Mouse (Mus musculus): ENCODE results near the gene Adam29. TPM values are rescaled to one million over a fixed set of nuclear protein-coding genes. Genes with fewer than 3 reads are reported as not detected.

The Adam29 gene
- total RNA-seq (2023) = not detected

GRCm38 (mm10) chr8:55906848-55907247, at the start of gene Adam29:
Gene Adam29, minus strand, starts transcription at chr8:55906948.

DNA sequence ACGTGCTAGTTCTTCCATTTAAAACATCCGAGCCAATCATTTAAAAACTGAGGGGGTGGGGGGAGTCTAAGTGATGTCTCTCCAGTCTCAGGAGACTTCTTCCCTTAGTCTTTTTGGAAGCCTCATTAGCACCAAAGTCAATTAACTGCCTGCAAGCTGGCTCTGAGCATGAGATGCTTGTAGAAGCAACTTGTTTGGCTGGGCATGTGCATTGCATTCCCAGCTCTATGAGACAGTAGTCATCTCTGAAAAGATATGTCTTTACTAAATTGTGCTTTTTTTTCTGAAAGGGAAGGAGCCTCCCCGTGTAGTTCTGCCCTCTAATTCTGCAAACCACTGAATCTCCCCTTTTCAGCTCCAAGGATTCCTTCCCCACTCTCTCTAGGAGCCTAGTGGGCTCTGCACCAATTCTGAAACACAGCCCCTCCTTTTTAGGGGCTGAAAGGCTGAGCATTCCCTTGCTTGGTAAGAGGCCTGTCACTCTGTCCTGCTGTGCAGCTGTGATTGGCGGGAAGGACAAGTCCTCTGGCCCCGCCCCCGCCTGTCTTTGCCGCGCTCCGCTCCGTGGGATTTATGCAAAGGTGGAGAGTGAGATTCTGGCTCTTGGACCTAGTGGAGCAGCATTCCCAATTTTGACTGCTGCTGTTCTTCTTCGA, 33.2 kb upstream of the Adam29 start, which contains the start of gene Glra3:
TSS of gene Glra3 (plus strand) at position 591 of the 656 bp plus-strand sequence.

Other genes starting within 250 kb of the Adam29 start
- gene Glra3, start 33.5 kb upstream of the Adam29 start, total RNA-seq (2023) = not detected

Measured in monocyte, adult 59 days (primary cell).